Mouse (Mus musculus) kidney, postnatal 10 days (tissue): ENCODE data around the gene Jag1.

Experiments used
- DNase-seq: peaks from one replicate; pipeline ENCODE4 v3.0.0; 2021; ENCODE audit warnings: mixed read lengths

The Jag1 gene

GRCm38 (mm10) chr2:137049906-137050305 lies 66.5 kb downstream of the Jag1 start:
- DNase-seq, result no peak

- no peak for DNase-seq
Observed at GRCm38 (mm10) chr2:137049367-137049766, 67.1 kb downstream of the Jag1 start.

GRCm38 (mm10) chr2:137044122-137044521 lies 72.3 kb downstream of the Jag1 start:
- DNase-seq, result no peak
